ENCODE assay signal across 9 mouse cellular contexts in the genomic region with DNA sequence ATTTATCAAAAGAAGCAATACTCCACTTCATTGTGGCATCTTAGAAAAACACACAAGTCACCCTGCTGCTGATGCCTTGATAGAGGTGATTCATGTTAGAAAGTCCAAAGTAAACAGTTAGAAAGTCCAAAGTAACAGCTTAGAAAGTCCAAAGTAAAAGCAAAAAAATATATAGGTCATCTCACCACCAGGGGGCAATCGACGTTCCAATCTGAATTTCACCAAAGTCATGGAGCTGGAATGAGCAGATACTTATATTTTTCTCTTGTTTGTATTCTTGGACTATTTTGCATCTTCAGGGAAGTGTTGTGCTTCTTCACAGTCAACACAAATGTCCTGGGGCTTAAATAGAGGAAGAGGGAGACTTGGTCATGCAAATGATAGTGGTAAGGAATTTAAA.
DNase-seq lines count a peak whose midpoint lies in the region; TF ChIP-seq lines count a peak whose summit lies in the region.
"Had no signal": no experiment of that assay in that cellular context is flagged by ENCODE, and none has a peak within 500 bp of the region (broad histone marks: within the 10 kb centered on the region; RNA-seq: fewer than 3 reads in every experiment).

No protein-coding gene starts in this region.

- in situ Hi-C loops in CH12.LX (cut with MboI; ENCODE audit: low pct_ligation_motif_present, low pct_unique_long_range_greater_than_20kb, low sequenced_read_pairs), result no loop called here

- no peak overlapping the region for H3K4me3 ChIP-seq in CH12.LX (replicated peaks in 1 of 3; ENCODE audit: low read depth in 2 of 3, low read length in 2 of 3, poor library complexity in 1 of 3)
- H3K4me3 ChIP-seq: embryonic facial prominence, embryonic 12.5 days; neural tube, embryonic 12.5 days had no signal

- TF ChIP-seq RAD21 in CH12.LX (IDR thresholded peaks at IDR 0.05; ENCODE audit: low read depth, low read length), result peak; percentile 44

- H3K9ac ChIP-seq in CH12.LX (ENCODE audit: insufficient read depth, low read depth), result no peak overlapping the region
- H3K9ac ChIP-seq: embryonic facial prominence, embryonic 12.5 days; neural tube, embryonic 12.5 days had no signal

- H3K27me3 ChIP-seq in CH12.LX (replicated peaks), result no peaks in the 10 kb centered on the region
- H3K27me3 ChIP-seq: embryonic facial prominence, embryonic 12.5 days; neural tube, embryonic 12.5 days had no signal

- peaks cover 15% of the 10 kb centered on the region for H3K9me3 ChIP-seq in CH12.LX (replicated peaks; ENCODE audit: low read length)
- H3K9me3 ChIP-seq: embryonic facial prominence, embryonic 12.5 days; neural tube, embryonic 12.5 days had no signal

- H3K36me3 ChIP-seq in CH12.LX (replicated peaks in 1 of 2; ENCODE audit: control insufficient read depth in 1 of 2, insufficient read depth in 1 of 2, low read length in 1 of 2), result no peaks in the 10 kb centered on the region
- H3K36me3 ChIP-seq: embryonic facial prominence, embryonic 12.5 days; neural tube, embryonic 12.5 days had no signal

- peak; percentile 30 to 45; a peak in 3 of 4 replicates for TF ChIP-seq CTCF in CH12.LX (conservative IDR thresholded peaks at IDR 0.05 in 1 of 2, IDR thresholded peaks at IDR 0.05 in 1 of 2; ENCODE audit: low read depth in 2 of 2, low read length in 2 of 2)

- DNase-seq in kidney, postnatal 14 days, result peak; percentile 21
- DNase-seq in kidney, adult 18-20 months, result no peak
- peak; percentile 21 for DNase-seq in CH12.LX (ENCODE audit: extremely low read depth)
- DNase-seq in MEL-GATA-1-ER (ENCODE audit: extremely low read depth, low read depth), result peak; percentile 2
- DNase-seq in heart, postnatal 4 days, result peak; percentile 27
- no peak for DNase-seq in natural killer cell, adult 2 months (ENCODE audit: low spot score in 2 of 2)
- DNase-seq in B cell, adult 2 months, result no peak

- H3K27ac ChIP-seq in CH12.LX (ENCODE audit: insufficient read depth, low read depth), result no peak overlapping the region
- H3K27ac ChIP-seq: embryonic facial prominence, embryonic 12.5 days; neural tube, embryonic 12.5 days had no signal

- H3K4me1 ChIP-seq in CH12.LX (ENCODE audit: control insufficient read depth in 1 of 2, insufficient read depth in 2 of 2), result no peaks in the 10 kb centered on the region
- H3K4me1 ChIP-seq: embryonic facial prominence, embryonic 12.5 days; neural tube, embryonic 12.5 days had no signal

- dilution Hi-C loops in CH12.LX (cut with MboI; ENCODE audit: extremely low pct_ligation_motif_present, extremely low pct_unique_long_range_greater_than_20kb, low sequenced_read_pairs), result no loop called here

- no peak overlapping the region for H3K4me2 ChIP-seq in CH12.LX (ENCODE audit: insufficient read depth, low read depth, poor library complexity, severe bottlenecking)
- H3K4me2 ChIP-seq: embryonic facial prominence, embryonic 12.5 days; neural tube, embryonic 12.5 days had no signal

- TF ChIP-seq POLR2A in CH12.LX (IDR thresholded peaks at IDR 0.05; ENCODE audit: low read depth, low read length), result no peak

- TF ChIP-seq EP300 in CH12.LX (IDR thresholded peaks at IDR 0.05; ENCODE audit: low read length), result no peak

- no peaks in the 10 kb centered on the region for H3K79me2 ChIP-seq in CH12.LX (replicated peaks; ENCODE audit: control insufficient read depth, extremely low read depth, insufficient read depth, poor library complexity, severe bottlenecking)

TF ChIP-seq in CH12.LX, 34 proteins besides CTCF, POLR2A, EP300 and RAD21:
- no peak for TF ChIP-seq JUN (IDR thresholded peaks at IDR 0.05; ENCODE audit: insufficient read depth, low read depth, low read length)
- TF ChIP-seq ZC3H11A (IDR thresholded peaks at IDR 0.05; ENCODE audit: low read depth, low read length), result no peak
- TF ChIP-seq SMC3 (IDR thresholded peaks at IDR 0.05; ENCODE audit: low read depth, low read length), result peak; percentile 41

Comparison
In these comparisons a context has a peak if more than half of its experiments do, and no peak if none do; other contexts are left out.
1. DNase-seq: peak in kidney, postnatal 14 days (single experiment), CH12.LX (single experiment), MEL-GATA-1-ER (single experiment) and heart, postnatal 4 days (single experiment); none in kidney, adult 18-20 months (single experiment), natural killer cell, adult 2 months (0 of 2) and B cell, adult 2 months (0 of 2).